Mouse (Mus musculus) hindbrain, embryonic 14.5 days (tissue): ENCODE data around the gene Usp10. TPM values are rescaled to one million over a fixed set of nuclear protein-coding genes. Genes with fewer than 3 reads are reported as not detected.
A peak's percentile ranks its signal among the peaks of the same experiment; 100 is the strongest.

Source experiments
- ATAC-seq: fragments of 200-750 bp; cut with Nextera tagmentation; 2 replicates; pipeline ENCODE4 v1.8.0; 2017; ENCODE audit warnings: moderate number of reproducible peaks, mild to moderate bottlenecking, moderate TSS enrichment, moderate library complexity; ENCODE audit not compliant: low FRiP score
- DNase-seq: peaks from one replicate; pipeline ENCODE4 v3.0.0-alpha.2; 2015; ENCODE audit warnings: low spot score
- H3K27ac ChIP-seq: fragments of 300-500 bp; sonication (generic); 2 replicates; pipeline ENCODE4 v1.5.1; 2014; ENCODE audit warnings: mild to moderate bottlenecking, moderate library complexity
- H3K27me3 ChIP-seq: fragments of 300-500 bp; sonication (generic); 2 replicates; pipeline ENCODE4 v1.6.1; 2014; ENCODE audit warnings: mild to moderate bottlenecking, low read length, mixed read lengths; ENCODE audit not compliant: control insufficient read depth, insufficient read depth
- H3K36me3 ChIP-seq: fragments of 300-500 bp; sonication (generic); replicated peaks from 2 replicates; pipeline ENCODE4 v1.6.1; 2014; ENCODE audit not compliant: control insufficient read depth, insufficient read depth
- H3K4me1 ChIP-seq: fragments of 300-500 bp; sonication (generic); replicated peaks from 2 replicates; pipeline ENCODE4 v1.6.1; 2014; ENCODE audit warnings: antibody characterized with exemption, low read length, mixed read lengths; ENCODE audit not compliant: control insufficient read depth, insufficient read depth
- H3K4me2 ChIP-seq: fragments of 300-500 bp; sonication (generic); replicated peaks from 2 replicates; pipeline ENCODE4 v1.6.1; 2014; ENCODE audit warnings: mild to moderate bottlenecking, moderate library complexity
- H3K4me3 ChIP-seq: fragments of 300-500 bp; sonication (generic); replicated peaks from 2 replicates; pipeline ENCODE4 v1.5.1; 2014; ENCODE audit warnings: mild to moderate bottlenecking, low read length
- H3K9ac ChIP-seq: fragments of 300-500 bp; sonication (generic); 2 replicates; pipeline ENCODE4 v1.6.1; 2014
- H3K9me3 ChIP-seq: fragments of 300-500 bp; sonication (generic); 2 replicates; pipeline ENCODE4 v1.6.1; 2016; ENCODE audit warnings: low read length; ENCODE audit not compliant: control insufficient read depth
- WGBS: fragments of 180-500 bp; shearing (Covaris S2); extraction: QIAGEN DNeasy Blood & Tissue Kit; methylation state at CpG from one replicate; pipeline ENCODE4 v1.1.7; 2014; 5-methylcytosine and 5-hydroxymethylcytosine counted together
- polyA plus RNA-seq: library from polyadenylated mRNA; unstranded; fragments of >200 nt; fragmentation: Nextera tagmentation; extraction: Ambion mirVana; gene quantifications from 2 replicates; pipeline ENCODE4 v1.2.1, GENCODE M21; 2014

Usp10 gene
- polyA plus RNA-seq, 1 experiment from 2014 or later, result 103 TPM

DNA sequence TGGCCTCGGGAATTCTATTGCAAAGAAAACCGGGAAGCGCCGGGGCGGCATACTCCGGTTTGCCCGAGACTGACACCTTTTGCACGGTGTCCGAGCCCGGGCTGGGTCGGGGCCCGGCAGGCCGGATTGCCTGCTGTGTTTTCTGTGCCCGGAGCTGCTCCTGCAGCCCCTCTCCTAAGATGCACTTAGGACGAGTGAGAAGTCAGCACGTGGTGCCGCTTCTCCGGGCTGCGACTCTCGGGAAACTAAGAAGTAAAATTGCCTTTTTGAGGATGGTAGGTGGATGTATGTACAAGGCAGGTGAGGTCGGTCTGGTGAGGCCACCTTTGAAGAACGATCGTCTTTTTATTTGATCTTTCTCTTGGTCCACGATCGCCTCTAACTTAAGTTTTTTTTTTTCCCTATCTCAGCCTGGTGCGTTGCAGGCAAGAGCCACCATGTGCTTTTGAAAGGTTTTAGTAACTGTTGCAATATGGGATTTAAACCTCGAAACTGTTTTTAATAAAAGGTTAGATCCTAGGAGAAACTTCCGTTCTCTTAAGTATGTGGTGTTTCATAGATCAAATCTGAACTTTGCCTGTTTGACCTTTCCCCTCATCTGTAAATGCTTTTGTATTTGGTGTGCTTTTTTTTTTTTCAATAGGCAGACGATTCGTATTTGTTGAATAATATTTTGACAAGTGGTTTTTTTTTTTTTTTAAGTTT, 1.2 kb downstream of the Usp10 start:
- peak; percentile 29 for DNase-seq
- WGBS, result 1% methylated on average over 30 of the region's 30 CpGs
- H3K36me3 ChIP-seq, result no peaks in the 10 kb centered on the region
- peaks cover 42% of the 10 kb centered on the region for H3K4me1 ChIP-seq
- H3K27ac ChIP-seq, result peak overlapping the region; percentile 94
- peak overlapping the region; percentile 89 for H3K4me2 ChIP-seq
- peak overlapping the region; percentile 77 for H3K4me3 ChIP-seq
- peak overlapping the region; percentile 87 for H3K9ac ChIP-seq
- ATAC-seq, result peak; percentile 61; the same call in 1 of the 2 replicates
- H3K27me3 ChIP-seq, result no peaks in the 10 kb centered on the region
- H3K9me3 ChIP-seq, result no peaks in the 10 kb centered on the region

DNA sequence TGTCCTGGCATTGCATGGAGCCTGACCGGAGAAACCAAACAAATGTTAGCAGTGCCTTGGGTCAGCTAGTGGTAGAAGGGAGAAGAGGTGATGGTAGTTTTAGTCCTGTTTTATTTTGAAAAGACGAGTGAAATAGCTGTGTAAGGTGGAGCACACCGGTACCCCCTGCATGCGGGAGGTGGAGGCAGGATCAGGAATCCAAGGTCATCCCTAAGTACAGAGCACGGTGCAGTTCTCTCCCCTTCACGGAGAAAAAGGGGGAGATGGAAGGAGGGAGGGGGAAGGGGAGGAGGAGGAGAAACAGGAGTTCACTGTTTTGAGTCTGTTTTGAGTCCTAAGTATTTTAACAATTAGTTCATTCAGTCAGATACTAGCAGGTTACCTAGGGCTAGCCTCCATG, 2.5 kb downstream of the Usp10 start:
- no peak overlapping the region for H3K9ac ChIP-seq
- H3K4me3 ChIP-seq, result 0 out of 2 replicates have a peak overlapping the region, but pooled peaks have one; percentile 0
- 0 out of 2 replicates have a peak, but pooled peaks cover under 1% of the 10 kb centered on the region for H3K36me3 ChIP-seq
- H3K27ac ChIP-seq, result no peak overlapping the region
- ATAC-seq, result no peak
- 48% methylated on average over 6 of the region's 6 CpGs for WGBS
- peaks cover 43% of the 10 kb centered on the region for H3K4me1 ChIP-seq
- no peaks in the 10 kb centered on the region for H3K9me3 ChIP-seq
- peak overlapping the region; percentile 89 for H3K4me2 ChIP-seq
- DNase-seq, result no peak
- H3K27me3 ChIP-seq, result no peaks in the 10 kb centered on the region

DNA sequence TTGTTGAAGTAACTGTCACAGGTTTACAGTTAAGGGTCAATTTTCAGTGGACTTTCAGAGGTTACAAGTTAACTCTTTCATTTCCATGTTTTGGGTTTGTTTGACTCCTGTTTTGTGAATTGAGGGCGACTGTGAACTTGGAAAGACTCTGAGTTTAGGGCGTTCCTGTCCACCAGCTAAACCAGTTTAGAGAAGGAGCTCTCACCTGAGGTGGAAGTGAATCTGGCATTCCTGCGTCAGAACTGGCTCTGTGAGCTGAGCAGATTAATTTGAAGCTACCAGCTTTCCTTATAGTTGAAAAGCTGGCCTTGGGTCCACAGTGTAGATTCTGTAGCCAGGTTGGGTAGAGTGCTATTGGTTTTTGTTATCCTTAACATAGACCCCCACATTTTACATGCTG, 3.0 kb downstream of the Usp10 start:
- peaks cover 43% of the 10 kb centered on the region for H3K4me1 ChIP-seq
- no peak overlapping the region for H3K4me3 ChIP-seq
- 0 out of 2 replicates have a peak, but pooled peaks cover 6% of the 10 kb centered on the region for H3K36me3 ChIP-seq
- no peaks in the 10 kb centered on the region for H3K27me3 ChIP-seq
- H3K9ac ChIP-seq, result no peak overlapping the region
- ATAC-seq, result no peak
- no peak for DNase-seq
- H3K27ac ChIP-seq, result no peak overlapping the region
- no peaks in the 10 kb centered on the region for H3K9me3 ChIP-seq
- 73% methylated on average over 3 of the region's 3 CpGs for WGBS
- H3K4me2 ChIP-seq, result peak overlapping the region; percentile 89

DNA sequence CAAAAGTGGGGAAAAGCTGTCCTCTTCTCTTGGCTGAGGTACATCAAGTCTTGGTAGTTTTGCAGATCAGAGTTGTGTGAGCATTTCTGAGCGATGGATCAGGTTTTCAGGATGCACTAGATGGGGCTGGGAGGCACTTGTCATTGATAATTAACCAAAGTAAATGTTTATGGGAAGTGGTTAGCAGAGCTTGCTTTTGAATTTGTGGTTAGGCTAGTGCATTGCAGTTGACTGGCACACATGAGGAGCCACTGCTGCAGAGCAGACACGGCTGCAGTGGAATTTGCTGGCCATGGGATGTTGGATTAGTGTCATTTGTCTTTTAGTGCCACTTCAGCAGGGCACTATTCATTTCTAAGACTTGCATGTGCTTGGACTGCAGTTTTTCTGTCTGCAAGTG, 4.0 kb downstream of the Usp10 start:
- DNase-seq (no peak), ATAC-seq (no peak)
- Histone ChIP-seq H3K27me3 (no peaks in the 10 kb centered on the region), H3K4me2 (0 out of 2 replicates have a peak overlapping the region, but pooled peaks have one; percentile 9), H3K36me3 (peaks cover 10% of the 10 kb centered on the region; the same call in 1 of the 2 replicates), H3K27ac (no peak overlapping the region), H3K4me3 (no peak overlapping the region), H3K4me1 (peaks cover 43% of the 10 kb centered on the region), H3K9ac (no peak overlapping the region), H3K9me3 (no peaks in the 10 kb centered on the region)
- 52% methylated on average over 2 of the region's 2 CpGs for WGBS

DNA sequence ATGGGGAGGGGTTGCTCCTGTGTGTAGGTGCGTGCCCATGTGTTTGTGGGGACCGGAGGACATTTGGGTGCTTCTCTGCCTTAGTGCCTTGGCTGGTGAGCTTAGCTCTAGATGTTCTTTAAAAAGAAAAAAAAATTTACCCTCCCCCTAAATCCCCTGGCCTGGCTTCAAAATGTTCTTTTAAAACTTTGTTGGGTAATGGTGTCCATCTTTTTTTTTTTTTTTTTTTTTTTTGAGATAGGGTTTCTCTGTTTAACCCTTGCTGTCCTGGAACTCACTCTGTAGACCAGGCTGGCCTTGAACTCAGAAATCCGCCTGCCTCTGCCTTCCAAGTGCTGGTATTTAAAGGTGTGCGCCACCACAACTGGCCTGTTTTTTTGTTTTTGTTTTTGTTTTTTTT, 5.1 kb downstream of the Usp10 start:
- Histone ChIP-seq H3K27me3 (no peaks in the 10 kb centered on the region), H3K4me3 (no peak overlapping the region), H3K4me1 (peaks cover 38% of the 10 kb centered on the region), H3K9me3 (no peaks in the 10 kb centered on the region), H3K4me2 (no peak overlapping the region), H3K9ac (no peak overlapping the region), H3K27ac (no peak overlapping the region), H3K36me3 (peaks cover 10% of the 10 kb centered on the region; the same call in 1 of the 2 replicates)
- whole genome bisulfite sequencing, result 98% methylated on average over 4 of the region's 4 CpGs
- DNase-seq, result no peak
- ATAC-seq, result no peak

DNA sequence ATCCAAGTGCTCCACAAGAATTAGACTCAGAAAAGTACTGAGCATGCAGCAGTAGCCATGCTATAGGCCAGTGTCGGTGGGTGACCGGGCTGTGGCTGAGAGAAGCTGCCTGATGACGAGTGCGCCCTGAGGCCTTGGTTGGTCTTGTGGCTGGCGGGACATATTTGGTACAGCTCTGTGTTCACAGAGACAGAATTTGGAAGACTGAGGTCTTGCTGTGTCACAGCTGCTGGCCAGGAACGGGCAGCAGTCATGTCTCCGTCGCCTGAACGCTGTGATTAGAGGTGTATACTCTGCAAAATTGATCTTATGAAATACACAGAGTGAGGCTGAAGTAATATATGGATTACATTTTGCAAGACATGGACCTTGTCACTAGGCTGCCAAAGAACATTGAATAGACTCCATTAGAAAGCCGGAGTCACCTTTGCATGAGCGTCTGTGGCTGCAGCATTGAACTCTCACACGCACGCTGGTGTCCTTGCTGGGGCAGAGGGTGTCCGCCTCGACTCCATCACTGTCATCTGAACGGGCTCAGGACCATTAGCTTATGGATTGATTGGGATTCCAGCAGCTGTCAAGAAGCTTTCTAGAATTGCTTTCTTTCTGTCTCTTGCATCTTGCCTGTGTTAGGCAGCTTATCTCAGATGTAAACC, 6.2 kb downstream of the Usp10 start:
- WGBS, result 68% methylated on average over 16 of the region's 16 CpGs
- Histone ChIP-seq H3K9ac (no peak overlapping the region), H3K27ac (no peak overlapping the region), H3K9me3 (no peaks in the 10 kb centered on the region), H3K27me3 (no peaks in the 10 kb centered on the region), H3K4me2 (no peak overlapping the region), H3K4me1 (peaks cover 38% of the 10 kb centered on the region), H3K4me3 (no peak overlapping the region), H3K36me3 (peaks cover 10% of the 10 kb centered on the region; the same call in 1 of the 2 replicates)
- DNase-seq (no peak), ATAC-seq (no peak)

DNA sequence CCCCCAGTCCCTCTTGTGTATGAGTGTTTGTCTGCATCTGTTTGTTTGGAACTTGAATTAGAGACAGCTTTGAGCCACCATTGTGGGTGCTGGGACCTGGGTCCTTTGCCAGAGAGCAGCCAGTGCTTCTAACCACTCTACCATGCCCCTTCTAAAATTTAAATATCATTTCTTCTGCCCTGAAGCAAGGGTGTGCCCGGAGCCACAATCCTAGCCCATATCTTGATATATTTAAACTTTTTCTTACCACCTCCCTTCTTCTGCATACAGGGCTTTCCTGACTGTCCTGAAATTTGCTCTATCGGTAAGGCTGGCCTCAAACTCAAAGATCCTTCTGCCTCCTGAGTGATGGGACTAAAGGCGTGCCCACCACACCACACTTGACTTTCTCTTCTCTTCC, 7.3 kb downstream of the Usp10 start:
- Histone ChIP-seq H3K4me3 (no peak overlapping the region), H3K27ac (no peak overlapping the region), H3K36me3 (peaks cover 10% of the 10 kb centered on the region; the same call in 1 of the 2 replicates), H3K9ac (no peak overlapping the region), H3K4me1 (peaks cover 28% of the 10 kb centered on the region), H3K27me3 (no peaks in the 10 kb centered on the region), H3K4me2 (no peak overlapping the region), H3K9me3 (no peaks in the 10 kb centered on the region)
- DNase-seq (no peak), ATAC-seq (no peak)
- WGBS, result 98% methylated on average over 3 of the region's 3 CpGs

DNA sequence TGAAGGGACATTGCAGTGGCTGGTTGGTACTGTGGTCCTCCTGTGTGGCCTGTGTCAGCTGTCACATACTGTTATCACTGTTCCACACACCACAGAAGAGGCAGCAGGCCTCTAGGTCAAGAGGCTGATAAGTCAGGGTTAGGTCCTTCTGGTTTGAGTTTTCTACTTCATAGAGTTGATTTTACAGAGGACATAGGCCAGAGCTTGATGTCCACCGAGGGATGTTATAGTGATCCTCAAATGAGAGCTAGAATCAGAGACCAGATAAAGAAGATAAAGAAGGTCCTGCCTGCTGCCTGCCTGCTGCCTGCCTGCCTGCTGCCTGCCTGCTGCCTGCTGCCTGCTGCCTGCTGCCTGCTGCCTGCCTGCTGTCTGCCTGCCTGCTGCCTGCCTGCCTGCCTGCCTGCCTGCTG, 8.0 kb downstream of the Usp10 start:
- Histone ChIP-seq H3K36me3 (peaks cover 10% of the 10 kb centered on the region; the same call in 1 of the 2 replicates), H3K4me1 (peaks cover 20% of the 10 kb centered on the region), H3K27ac (no peak overlapping the region), H3K9me3 (no peaks in the 10 kb centered on the region), H3K4me3 (no peak overlapping the region), H3K27me3 (no peaks in the 10 kb centered on the region), H3K9ac (no peak overlapping the region), H3K4me2 (no peak overlapping the region)
- DNase-seq (no peak), ATAC-seq (no peak)
- WGBS, result 96% methylated on average over 1 of the region's 1 CpGs

DNA sequence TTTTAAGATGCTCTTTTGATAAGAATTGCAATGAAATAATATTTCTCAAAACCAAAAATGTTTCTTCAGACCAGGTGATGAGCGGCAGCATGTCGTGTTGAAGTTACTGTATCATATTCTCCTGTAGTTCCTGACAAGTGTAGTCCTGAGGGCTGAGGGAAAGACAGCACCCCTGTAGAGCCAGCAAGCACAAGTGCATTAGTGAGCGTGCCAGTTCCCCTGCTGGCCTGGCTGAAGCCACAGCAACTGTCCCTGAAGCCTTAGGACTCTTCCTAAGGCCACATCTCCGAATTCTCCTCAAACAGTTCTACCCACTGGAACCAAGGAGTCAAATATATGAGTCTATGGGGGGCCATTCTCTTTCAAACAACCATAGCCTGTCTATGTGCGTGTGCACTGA, 13.1 kb downstream of the Usp10 start:
- H3K9me3 ChIP-seq, result no peaks in the 10 kb centered on the region
- no peak for DNase-seq
- no peak for ATAC-seq
- H3K27me3 ChIP-seq, result no peaks in the 10 kb centered on the region
- no peak overlapping the region for H3K9ac ChIP-seq
- peaks cover 4% of the 10 kb centered on the region; the same call in 1 of the 2 replicates for H3K36me3 ChIP-seq
- WGBS, result 70% methylated on average over 5 of the region's 5 CpGs
- H3K4me3 ChIP-seq, result no peak overlapping the region
- no peak overlapping the region for H3K27ac ChIP-seq
- no peaks in the 10 kb centered on the region for H3K4me1 ChIP-seq
- no peak overlapping the region for H3K4me2 ChIP-seq
